Mouse (Mus musculus): Measurements from ENCODE around the gene Cntnap4.

GRCm38 (mm10) chr8:112681757-112682156 lies 111.9 kb downstream of the Cntnap4 start:
- TF ChIP-seq CTCF (IDR thresholded peaks at IDR 0.05; ENCODE audit: borderline replicate concordance, extremely low read depth, insufficient read depth, insufficient read length) (no peak), POLR2A (IDR thresholded peaks at IDR 0.05; ENCODE audit: borderline replicate concordance, extremely low read depth, insufficient read depth, insufficient read length, poor library complexity, severe bottlenecking) (no peak)
